Mouse (Mus musculus): ENCODE results near the gene Ankrd63.

GRCm38 (mm10) chr2:118685088-118685487 lies 18.7 kb downstream of the Ankrd63 start:
- no peak for TF ChIP-seq POLR2A (IDR thresholded peaks at IDR 0.05; ENCODE audit: insufficient read depth, low read depth, low read length)
- TF ChIP-seq CTCF (IDR thresholded peaks at IDR 0.05; ENCODE audit: insufficient read depth, low read depth, low read length), result no peak
